Mouse (Mus musculus) midbrain, postnatal 0 days (tissue): ENCODE data around the gene Doxl2. TPM values are rescaled to one million over a fixed set of nuclear protein-coding genes. Genes with fewer than 3 reads are reported as not detected.

Experiments
- ATAC-seq: fragments of 200-750 bp; cut with Nextera tagmentation; 2 replicates; pipeline ENCODE4 v1.8.0; 2017; ENCODE audit warnings: moderate number of reproducible peaks, mild to moderate bottlenecking, moderate TSS enrichment, moderate library complexity; ENCODE audit not compliant: low FRiP score
- DNase-seq: peaks from one replicate; pipeline ENCODE4 v3.0.0-alpha.2; 2015; ENCODE audit warnings: low spot score
- H3K27ac ChIP-seq: fragments of 300-500 bp; sonication (generic); 2 replicates; pipeline ENCODE4 v1.5.1; 2014; ENCODE audit warnings: low read depth, mild to moderate bottlenecking, low read length, mixed read lengths
- H3K27me3 ChIP-seq: fragments of 300-500 bp; sonication (generic); 2 replicates; pipeline ENCODE4 v1.6.1; 2014; ENCODE audit warnings: low read length, control low read depth, mixed read lengths; ENCODE audit not compliant: insufficient read depth
- H3K36me3 ChIP-seq: fragments of 300-500 bp; sonication (generic); 2 replicates; pipeline ENCODE4 v1.6.1; 2014; ENCODE audit warnings: low read length, control low read depth, mixed read lengths; ENCODE audit not compliant: insufficient read depth
- H3K4me1 ChIP-seq: fragments of 300-500 bp; sonication (generic); 2 replicates; pipeline ENCODE4 v1.6.1; 2014; ENCODE audit warnings: mild to moderate bottlenecking, control low read depth, antibody characterized with exemption, low read length, mixed read lengths; ENCODE audit not compliant: insufficient read depth
- H3K4me2 ChIP-seq: fragments of 300-500 bp; sonication (generic); 2 replicates; pipeline ENCODE4 v1.6.1; 2014; ENCODE audit warnings: low read depth, mild to moderate bottlenecking, low read length, mixed read lengths; ENCODE audit not compliant: poor library complexity, severe bottlenecking
- H3K4me3 ChIP-seq: fragments of 300-500 bp; sonication (generic); 2 replicates; pipeline ENCODE4 v1.5.1; 2014; ENCODE audit warnings: low read depth, mild to moderate bottlenecking, low read length, moderate library complexity
- H3K9ac ChIP-seq: fragments of 300-500 bp; sonication (generic); replicated peaks from 2 replicates; pipeline ENCODE4 v1.6.1; 2014; ENCODE audit warnings: mild to moderate bottlenecking, low read length, moderate library complexity, mixed read lengths; ENCODE audit not compliant: poor library complexity, severe bottlenecking
- H3K9me3 ChIP-seq: fragments of 300-500 bp; sonication (generic); 2 replicates; pipeline ENCODE4 v1.6.1; 2016; ENCODE audit warnings: low read length, control low read depth
- CTCF ChIP-seq: IDR thresholded peaks from 2 replicates; pipeline ENCODE4 v1.5.1; 2016; ENCODE audit warnings: antibody characterized with exemption, mild to moderate bottlenecking
- WGBS: fragments of 180-500 bp; shearing (Covaris S2); extraction: QIAGEN DNeasy Blood & Tissue Kit; methylation state at CpG from one replicate; pipeline ENCODE4 v1.1.7; 2014; 5-methylcytosine and 5-hydroxymethylcytosine counted together
- polyA plus RNA-seq: library from polyadenylated mRNA; unstranded; fragments of >200 nt; fragmentation: Nextera tagmentation; extraction: Ambion mirVana; gene quantifications from 2 replicates; pipeline ENCODE4 v1.2.1, GENCODE M21; 2015
- total RNA-seq: library from RNA; depleted of rRNA; stranded (reverse); fragments of >200 nt; gene quantifications from 2 replicates; pipeline ENCODE4 v1.2.3, GENCODE M21; 2014

Doxl2 gene
- total and polyA plus RNA-seq, 2 experiments from 2014 or later = not detected

DNA sequence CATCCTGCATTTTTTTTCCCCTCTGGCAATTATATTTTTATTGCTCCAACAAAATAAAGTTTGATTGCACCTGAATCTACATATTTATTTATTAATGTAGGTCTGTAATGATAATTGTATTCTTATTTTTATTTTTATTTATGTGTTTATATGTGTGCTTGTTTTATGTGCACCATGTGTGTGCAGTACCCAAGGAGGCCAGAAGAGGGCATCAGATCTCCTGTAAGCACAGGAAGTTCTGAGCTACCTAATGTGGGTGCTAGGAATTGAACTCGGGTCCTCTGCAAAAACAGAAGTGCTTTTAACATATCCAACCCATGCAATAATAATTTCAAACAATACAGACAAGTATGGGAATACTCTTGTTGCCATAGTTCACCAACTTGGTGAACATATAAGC, 34.9 kb downstream of the Doxl2 start:
- no peak for ATAC-seq
- Histone ChIP-seq H3K4me3 (no peak overlapping the region), H3K27me3 (no peaks in the 10 kb centered on the region), H3K9ac (no peak overlapping the region), H3K36me3 (no peaks in the 10 kb centered on the region), H3K4me2 (no peak overlapping the region), H3K4me1 (no peaks in the 10 kb centered on the region; the same call in 1 of the 2 replicates), H3K27ac (no peak overlapping the region), H3K9me3 (no peaks in the 10 kb centered on the region)
- no peak for DNase-seq
- WGBS = 93% methylated on average over 1 of the region's 1 CpGs
- TF ChIP-seq CTCF = peak; percentile 46

DNA sequence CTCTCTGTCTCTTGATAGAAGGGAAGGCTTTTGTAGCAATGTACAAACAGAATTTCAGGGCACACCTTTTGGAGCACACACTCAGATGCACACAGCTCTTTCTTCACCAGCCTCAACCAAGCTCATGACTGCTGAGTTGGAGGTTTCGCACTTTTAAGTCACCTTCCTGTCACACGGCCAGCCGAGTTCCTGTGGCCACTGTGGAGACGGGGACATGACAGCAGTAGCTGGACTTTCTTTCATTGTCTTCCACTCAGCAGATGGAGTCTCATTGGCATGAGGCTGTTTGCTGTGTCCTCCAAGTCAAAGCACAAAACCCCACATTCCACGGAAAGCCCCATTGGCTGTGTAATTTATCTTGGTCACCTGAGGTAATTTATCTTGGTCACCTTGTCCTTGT, 36.4 kb downstream of the Doxl2 start:
- H3K27me3 ChIP-seq = no peaks in the 10 kb centered on the region
- H3K4me2 ChIP-seq = no peak overlapping the region
- H3K4me3 ChIP-seq = no peak overlapping the region
- no peak overlapping the region for H3K27ac ChIP-seq
- H3K9ac ChIP-seq = no peak overlapping the region
- 85% methylated on average over 5 of the region's 5 CpGs for WGBS
- no peak for DNase-seq
- TF ChIP-seq CTCF = no peak
- H3K9me3 ChIP-seq = no peaks in the 10 kb centered on the region
- ATAC-seq = no peak
- H3K4me1 ChIP-seq = no peaks in the 10 kb centered on the region; the same call in 1 of the 2 replicates
- H3K36me3 ChIP-seq = no peaks in the 10 kb centered on the region

DNA sequence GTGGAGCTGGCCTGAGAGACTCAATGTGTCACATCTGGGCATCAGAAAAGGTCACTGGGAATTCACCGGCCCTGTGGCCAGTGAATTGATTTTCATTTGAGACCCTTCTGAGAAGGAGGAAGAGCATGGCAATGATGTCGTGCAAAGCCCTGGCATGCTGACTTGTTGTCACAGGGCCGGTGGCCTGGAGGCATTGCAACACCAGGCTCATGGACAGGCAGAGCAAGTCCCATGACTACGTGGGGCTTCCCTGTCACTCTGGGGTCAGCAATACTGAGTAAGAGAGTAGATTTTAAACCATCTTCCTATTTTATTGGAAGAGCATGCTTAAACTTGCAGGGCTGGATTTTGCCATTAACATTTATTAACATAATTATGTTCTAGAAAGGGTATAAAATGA, 38.3 kb downstream of the Doxl2 start:
- Histone ChIP-seq H3K4me2 (no peak overlapping the region), H3K36me3 (no peaks in the 10 kb centered on the region), H3K4me1 (no peaks in the 10 kb centered on the region; the same call in 1 of the 2 replicates), H3K27ac (no peak overlapping the region), H3K4me3 (no peak overlapping the region), H3K9me3 (no peaks in the 10 kb centered on the region), H3K9ac (no peak overlapping the region), H3K27me3 (no peaks in the 10 kb centered on the region)
- DNase-seq (no peak), ATAC-seq (no peak)
- no peak for TF ChIP-seq CTCF
- WGBS = 87% methylated on average over 4 of the region's 4 CpGs

DNA sequence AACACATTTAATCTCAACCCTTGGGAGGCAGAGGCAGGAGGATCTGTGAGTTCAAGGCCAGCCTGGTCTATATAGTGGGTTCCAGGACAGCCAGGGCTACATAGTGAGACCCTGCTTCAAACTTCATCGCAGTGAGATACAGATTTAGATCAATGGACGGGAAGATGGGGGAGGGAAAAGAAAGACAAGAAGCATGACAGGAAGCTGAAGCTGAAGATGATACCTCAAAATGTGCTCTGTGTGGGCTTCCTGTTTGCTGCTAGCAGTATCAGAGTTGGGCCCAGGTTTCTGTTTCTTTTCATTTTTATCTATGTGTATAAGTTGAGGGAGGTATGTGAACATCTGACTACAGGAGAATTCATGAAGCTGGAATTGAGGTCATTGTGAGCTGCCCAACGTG, 38.7 kb downstream of the Doxl2 start:
- Histone ChIP-seq H3K4me1 (no peaks in the 10 kb centered on the region; the same call in 1 of the 2 replicates), H3K4me3 (no peak overlapping the region), H3K4me2 (no peak overlapping the region), H3K9ac (no peak overlapping the region), H3K27me3 (no peaks in the 10 kb centered on the region), H3K27ac (no peak overlapping the region), H3K36me3 (no peaks in the 10 kb centered on the region), H3K9me3 (no peaks in the 10 kb centered on the region)
- 86% methylated on average over 3 of the region's 3 CpGs for WGBS
- DNase-seq (no peak), ATAC-seq (no peak)
- no peak for TF ChIP-seq CTCF

DNA sequence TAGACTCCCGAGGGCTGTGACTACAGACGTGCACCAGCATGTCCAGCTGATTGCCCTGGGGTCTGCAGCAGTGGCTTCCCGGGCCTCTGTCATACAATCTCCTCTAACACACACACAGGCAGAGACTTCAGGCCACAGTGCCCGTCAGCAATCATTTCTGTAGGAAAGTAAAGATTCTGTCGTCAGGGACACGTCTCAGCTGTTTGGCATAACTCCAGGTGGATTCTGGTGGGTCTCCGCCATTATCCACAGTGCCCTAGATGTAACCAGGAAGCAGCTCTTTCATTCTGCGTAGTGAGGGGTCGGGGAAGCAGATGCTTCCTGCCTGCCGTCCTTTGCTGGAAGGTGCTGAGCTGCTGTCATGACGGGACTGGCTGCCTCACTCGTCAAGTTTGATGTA, 42.4 kb downstream of the Doxl2 start:
- Histone ChIP-seq H3K27me3 (no peaks in the 10 kb centered on the region), H3K4me3 (no peak overlapping the region), H3K9me3 (no peaks in the 10 kb centered on the region), H3K9ac (no peak overlapping the region), H3K27ac (no peak overlapping the region), H3K4me2 (no peak overlapping the region), H3K4me1 (no peaks in the 10 kb centered on the region), H3K36me3 (no peaks in the 10 kb centered on the region)
- no peak for ATAC-seq
- TF ChIP-seq CTCF = no peak
- no peak for DNase-seq
- 73% methylated on average over 12 of the region's 12 CpGs for WGBS

DNA sequence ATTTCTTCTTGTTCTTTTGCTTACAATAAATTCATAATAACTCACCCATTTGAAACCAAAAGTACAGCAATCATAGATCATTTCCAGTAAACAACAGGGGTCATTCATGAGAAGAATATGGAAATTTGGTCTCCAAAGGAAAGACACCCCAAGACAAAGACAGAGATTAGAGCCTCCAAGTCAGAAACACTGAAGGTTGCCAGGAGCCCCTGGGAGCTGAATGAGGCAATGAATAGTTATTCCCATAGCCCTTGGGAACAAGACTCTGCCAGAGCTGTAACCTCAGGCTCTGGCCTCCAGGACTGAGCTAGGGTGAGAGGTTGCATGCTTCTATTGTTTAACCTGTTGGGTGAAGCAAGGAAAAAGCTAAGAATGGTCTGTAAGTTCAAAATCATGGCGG, 44.6 kb downstream of the Doxl2 start:
- H3K9me3 ChIP-seq = no peaks in the 10 kb centered on the region
- DNase-seq (no peak), ATAC-seq (no peak)
- 96% methylated on average over 1 of the region's 1 CpGs for WGBS
- no peak overlapping the region for H3K4me3 ChIP-seq
- H3K4me2 ChIP-seq = no peak overlapping the region
- H3K27ac ChIP-seq = no peak overlapping the region
- H3K9ac ChIP-seq = no peak overlapping the region
- no peaks in the 10 kb centered on the region for H3K36me3 ChIP-seq
- no peak for TF ChIP-seq CTCF
- no peaks in the 10 kb centered on the region for H3K4me1 ChIP-seq
- no peaks in the 10 kb centered on the region for H3K27me3 ChIP-seq
